24 mouse cellular contexts compared by ENCODE assay signal in genomic region chr13:109590048-109590447, GRCm38 (mm10).
DNase-seq lines count a peak whose midpoint lies in the region; ATAC-seq and TF ChIP-seq lines count a peak whose summit lies in the region.
"Had no signal": no experiment of that assay in that cellular context is flagged by ENCODE, and none has a peak within 500 bp of the region (broad histone marks: within the 10 kb centered on the region; RNA-seq: fewer than 3 reads in every experiment).

No protein-coding gene starts in this region.

- H3K79me2 ChIP-seq in liver, adult 2 months (ENCODE audit: control insufficient read depth, insufficient read depth, low read length), result no peaks in the 10 kb centered on the region; the same call in 1 of the 2 replicates

- no peaks in the 10 kb centered on the region for H3K36me3 ChIP-seq in liver, adult 2 months (ENCODE audit: control insufficient read depth, insufficient read depth, low read length)
- H3K36me3 ChIP-seq in liver, embryonic 12.5 days, result no peaks in the 10 kb centered on the region
- H3K36me3 ChIP-seq in liver, postnatal 0 days (replicated peaks; ENCODE audit: insufficient read depth, low read length), result no peaks in the 10 kb centered on the region
- H3K36me3 ChIP-seq in forebrain, embryonic 10.5 days (replicated peaks), result no peaks in the 10 kb centered on the region
- H3K36me3 ChIP-seq: G1E had no signal

- TF ChIP-seq EP300 in liver, postnatal 0 days (IDR thresholded peaks at IDR 0.05; ENCODE audit: low read depth), result no peak

- H3K9me3 ChIP-seq in liver, embryonic 12.5 days (replicated peaks), result no peaks in the 10 kb centered on the region
- no peaks in the 10 kb centered on the region for H3K9me3 ChIP-seq in liver, postnatal 0 days (ENCODE audit: low read length)
- H3K9me3 ChIP-seq in forebrain, embryonic 10.5 days, result no peaks in the 10 kb centered on the region
- H3K9me3 ChIP-seq: G1E had no signal

- no peak for TF ChIP-seq POLR2A in liver, adult 2 months (IDR thresholded peaks at IDR 0.05; ENCODE audit: extremely low read depth, insufficient read depth, low read length)

- no peak overlapping the region for H3K27ac ChIP-seq in liver, adult 2 months (replicated peaks; ENCODE audit: insufficient read depth, low read depth, low read length)
- H3K27ac ChIP-seq in liver, embryonic 12.5 days, result no peak overlapping the region
- H3K27ac ChIP-seq in liver, postnatal 0 days (ENCODE audit: low read depth), result no peak overlapping the region
- H3K27ac ChIP-seq in forebrain, embryonic 10.5 days, result no peak overlapping the region

- no peak for TF ChIP-seq CTCF in liver, adult 2 months (IDR thresholded peaks at IDR 0.05; ENCODE audit: low read depth, low read length)
- TF ChIP-seq CTCF in liver, postnatal 0 days (IDR thresholded peaks at IDR 0.05; ENCODE audit: low read depth), result no peak

- no peaks in the 10 kb centered on the region for H3K27me3 ChIP-seq in liver, adult 2 months (ENCODE audit: control insufficient read depth, insufficient read depth, low read length)
- no peaks in the 10 kb centered on the region for H3K27me3 ChIP-seq in liver, embryonic 12.5 days (replicated peaks)
- H3K27me3 ChIP-seq in liver, postnatal 0 days (ENCODE audit: insufficient read depth, low read length), result no peaks in the 10 kb centered on the region
- no peaks in the 10 kb centered on the region for H3K27me3 ChIP-seq in forebrain, embryonic 10.5 days (ENCODE audit: poor library complexity, severe bottlenecking)
- H3K27me3 ChIP-seq: CH12.LX, Patski had no signal

- H3K9ac ChIP-seq in liver, adult 2 months (ENCODE audit: low read depth, low read length), result no peak overlapping the region
- H3K9ac ChIP-seq in liver, embryonic 12.5 days, result no peak overlapping the region
- no peak overlapping the region for H3K9ac ChIP-seq in liver, postnatal 0 days (replicated peaks)

- H3K4me1 ChIP-seq in liver, adult 2 months (ENCODE audit: control insufficient read depth, insufficient read depth, low read length), result peaks cover 22% of the 10 kb centered on the region; the same call in 1 of the 2 replicates
- no peaks in the 10 kb centered on the region for H3K4me1 ChIP-seq in liver, embryonic 12.5 days
- no peaks in the 10 kb centered on the region for H3K4me1 ChIP-seq in liver, postnatal 0 days (ENCODE audit: insufficient read depth)
- H3K4me1 ChIP-seq in forebrain, embryonic 10.5 days, result no peaks in the 10 kb centered on the region

- H3K4me3 ChIP-seq in liver, adult 2 months (ENCODE audit: insufficient read depth, low read depth, low read length), result no peak overlapping the region
- H3K4me3 ChIP-seq in liver, embryonic 12.5 days, result no peak overlapping the region
- no peak overlapping the region for H3K4me3 ChIP-seq in liver, postnatal 0 days (ENCODE audit: low read depth, low read length)
- H3K4me3 ChIP-seq in forebrain, embryonic 10.5 days, result no peak overlapping the region

- H3K4me2 ChIP-seq in liver, embryonic 12.5 days, result no peak overlapping the region
- H3K4me2 ChIP-seq in liver, postnatal 0 days (ENCODE audit: low read depth, low read length), result no peak overlapping the region

- no peak for ATAC-seq in liver, embryonic 12.5 days
- peak; percentile 85 for ATAC-seq in liver, postnatal 0 days
- ATAC-seq: activated CD4-positive, CD25-positive, alpha-beta regulatory T cell, adult 4 months; CD4-positive, CD25-positive, alpha-beta regulatory T cell, adult 4 months; Patski had no signal

- 50% methylated on average over 4 of the region's 4 CpGs for WGBS in liver, adult 2 months
- WGBS in liver, embryonic 12.5 days (ENCODE audit: insufficient replicate concordance), result 56% methylated on average over 4 of the region's 4 CpGs
- WGBS in liver, postnatal 0 days (ENCODE audit: insufficient replicate concordance), result 64% methylated on average over 4 of the region's 4 CpGs
- 84% methylated on average over 4 of the region's 4 CpGs for WGBS in forebrain, embryonic 10.5 days

- DNase-seq in liver, adult 2 months (ENCODE audit: extremely low read depth, low read depth, low spot score), result peak; percentile 94
- DNase-seq in liver, postnatal 0 days, result no peak
- DNase-seq in liver (no peak), NIH3T3 (ENCODE audit: low read depth) (peak; percentile 7), adipocyte (ENCODE audit: low spot score) (peak; percentile 12)
- DNase-seq in natural killer cell, adult 2 months (ENCODE audit: low spot score in 2 of 2), result no peak
- DNase-seq in forebrain, embryonic 10.5 days (ENCODE audit: extremely low spot score, low spot score), result no peak
- DNase-seq: adrenal gland, adult 2 months; adrenal gland, adult 8-10 months; adrenal gland, postnatal 10 days; adrenal gland, postnatal 14 days; adrenal gland, postnatal 25 days; adrenal gland, postnatal 36 days; B cell, adult 2 months; cerebellum, adult 11 months; cerebellum, adult 11-12 months; cerebellum, adult 18-20 months; cerebellum, adult 2 months had no signal

Comparison
In these comparisons a context has a peak if more than half of its experiments do, and no peak if none do; other contexts are left out.
1. DNase-seq: peak in liver, adult 2 months (single experiment), NIH3T3 (single experiment) and adipocyte (single experiment); none in liver, postnatal 0 days (single experiment), liver (single experiment), natural killer cell, adult 2 months (0 of 2) and forebrain, embryonic 10.5 days (single experiment).